Mouse (Mus musculus) olfactory bulb, adult 2 months (tissue): Measurements from ENCODE around the gene Sox6.

Source experiments
- CTCF ChIP-seq: fragments of 200-500 bp; IDR thresholded peaks from 2 replicates; pipeline ENCODE4 v1.5.1; 2012; ENCODE audit warnings: low read depth, mild to moderate bottlenecking, low read length, moderate library complexity; ENCODE audit not compliant: insufficient read depth
- POLR2A ChIP-seq: fragments of 200-500 bp; IDR thresholded peaks from 2 replicates; pipeline ENCODE4 v1.6.1; 2012; ENCODE audit warnings: mild to moderate bottlenecking, low read depth, low read length, moderate library complexity; ENCODE audit not compliant: insufficient read depth

DNA sequence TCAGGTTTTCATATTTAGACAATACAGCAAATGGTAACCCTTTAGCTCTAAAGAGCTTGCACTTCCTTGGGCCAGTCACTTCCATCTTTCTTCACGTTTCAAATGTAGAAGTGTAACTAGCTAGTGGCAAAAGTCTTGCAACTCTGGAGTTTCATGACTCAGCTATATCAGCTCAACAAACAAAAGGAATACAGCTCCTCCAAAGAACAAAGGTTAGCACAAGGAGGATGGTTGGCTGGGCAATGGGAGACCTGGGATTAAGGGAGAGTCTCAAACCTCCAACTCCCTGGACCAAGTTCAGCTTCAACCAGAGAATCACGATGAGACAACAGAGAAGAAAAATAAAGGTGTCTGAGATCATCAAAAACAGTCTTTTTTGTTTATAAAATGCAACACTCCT, 174.2 kb downstream of the Sox6 start:
- TF ChIP-seq CTCF, result no peak
- TF ChIP-seq POLR2A, result no peak
